In the genomic region with DNA sequence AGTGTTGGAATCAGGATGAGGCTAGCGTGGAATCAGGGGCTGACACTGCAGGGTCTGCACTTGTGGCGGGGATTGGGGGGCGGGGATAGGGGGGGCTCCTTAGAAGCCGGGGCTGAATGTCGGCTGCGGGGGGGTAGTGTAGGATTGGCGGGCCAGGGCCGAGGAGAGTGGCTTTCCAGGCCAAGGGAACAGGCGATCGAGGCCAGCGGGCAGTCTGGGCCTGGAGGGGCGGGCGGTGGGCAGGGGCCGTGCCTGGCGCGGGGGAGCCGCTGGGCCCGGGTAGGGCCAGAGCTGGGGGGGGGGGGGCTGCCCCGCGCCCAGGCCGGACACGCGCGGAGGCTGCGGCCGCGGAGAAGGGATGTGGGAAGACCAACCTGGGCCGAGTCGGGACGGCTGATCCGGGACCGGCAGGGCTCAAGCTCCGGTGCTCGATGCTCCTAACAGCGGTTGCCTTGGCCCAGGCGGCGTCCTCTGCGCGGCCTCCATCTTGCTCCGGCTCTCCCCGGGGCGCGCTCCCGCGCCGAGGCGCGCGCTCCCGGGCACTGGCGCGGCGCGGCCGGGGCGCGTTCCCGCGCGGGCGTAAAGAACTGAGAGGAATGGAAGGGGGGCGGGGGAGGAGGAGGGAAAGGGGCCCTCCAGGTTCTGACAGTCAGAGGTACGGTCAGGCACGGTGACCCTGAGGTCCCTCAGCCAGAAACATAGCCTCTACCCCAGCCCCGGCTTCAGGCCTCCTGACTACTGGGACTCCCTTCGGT, we compare ENCODE assay signal across 8 mouse cellular contexts. TPM values are rescaled to one million over a fixed set of nuclear protein-coding genes. Genes with fewer than 3 reads are reported as not detected.
DNase-seq lines count a peak whose midpoint lies in the region; ATAC-seq lines count a peak whose summit lies in the region.

TSS of gene Lhfpl4 (minus strand) at position 544 of the 755 bp plus-strand sequence.

- peaks cover 28% of the 10 kb centered on the region for H3K27me3 ChIP-seq in lung, embryonic 16.5 days (ENCODE audit: control insufficient read depth, insufficient read depth, low read depth, low read length)
- H3K27me3 ChIP-seq in neural tube, embryonic 12.5 days (replicated peaks) = peaks cover 5% of the 10 kb centered on the region; the same call in 1 of the 2 replicates

- H3K4me3 ChIP-seq in lung, embryonic 16.5 days (ENCODE audit: low read length) = peak within 1 kb of the TSS; percentile 53
- H3K4me3 ChIP-seq in neural tube, embryonic 12.5 days = peak within 1 kb of the TSS; percentile 82

- H3K9me3 ChIP-seq in lung, embryonic 16.5 days (ENCODE audit: control insufficient read depth, low read length) = no peaks in the 10 kb centered on the region
- H3K9me3 ChIP-seq in neural tube, embryonic 12.5 days = no peaks in the 10 kb centered on the region

- peak; percentile 38; the same call in 1 of the 2 replicates for ATAC-seq in lung, embryonic 16.5 days (ENCODE audit: low read depth)
- ATAC-seq in neural tube, embryonic 12.5 days (ENCODE audit: low FRiP score, low read depth) = peak; percentile 90
- ATAC-seq in erythroid progenitor cell, adult 5-6 weeks (replicated peaks; ENCODE audit: low FRiP score, poor library complexity, severe bottlenecking) = no peak

- H3K4me1 ChIP-seq in lung, embryonic 16.5 days (replicated peaks; ENCODE audit: control insufficient read depth, insufficient read depth, low read length) = peaks cover 3% of the 10 kb centered on the region; the same call in 1 of the 2 replicates
- H3K4me1 ChIP-seq in neural tube, embryonic 12.5 days = peaks cover 29% of the 10 kb centered on the region

- no peak within 1 kb of the TSS for H3K27ac ChIP-seq in lung, embryonic 16.5 days (ENCODE audit: low read length)
- no peak within 1 kb of the TSS for H3K27ac ChIP-seq in neural tube, embryonic 12.5 days

- intact Hi-C loops in left cerebral cortex, postnatal 10 days (cut with DNase I) = loop anchor here (2.0 kb wide), 1 partner anchor 42 kb away; the partner anchor contains the start of gene Mtmr14

- peak within 1 kb of the TSS; percentile 69 for H3K4me2 ChIP-seq in lung, embryonic 16.5 days (ENCODE audit: low read depth, low read length)
- H3K4me2 ChIP-seq in neural tube, embryonic 12.5 days (replicated peaks) = peak within 1 kb of the TSS; percentile 97

- peak within 1 kb of the TSS; percentile 47; the same call in 1 of the 2 replicates for H3K9ac ChIP-seq in lung, embryonic 16.5 days (ENCODE audit: low read length)
- H3K9ac ChIP-seq in neural tube, embryonic 12.5 days = peak within 1 kb of the TSS; percentile 91

- no peak for DNase-seq in lung, postnatal 36 days
- peak; percentile 78 for DNase-seq in cerebellum, adult 9-10 months
- DNase-seq in frontal cortex, adult 2 months (ENCODE audit: extremely low spot score in 1 of 2, low spot score in 1 of 2) = peak in 1 of 2 experiments; percentile 59
- peak; percentile 49 to 68 for DNase-seq in left cerebral cortex, postnatal 10 days (ENCODE audit: extremely low spot score in 1 of 2, low spot score in 2 of 2)
- no peak for DNase-seq in urinary bladder, postnatal 4 days (ENCODE audit: low spot score in 2 of 2)

- WGBS in lung, embryonic 16.5 days = 1% methylated on average over 28 of the region's 66 CpGs
- WGBS in neural tube, embryonic 12.5 days = 1% methylated on average over 56 of the region's 66 CpGs

- no peaks in the 10 kb centered on the region for H3K36me3 ChIP-seq in lung, embryonic 16.5 days (ENCODE audit: control insufficient read depth, insufficient read depth, low read length)
- H3K36me3 ChIP-seq in neural tube, embryonic 12.5 days = no peaks in the 10 kb centered on the region; the same call in 1 of the 2 replicates

RNA-seq across cellular contexts. Expression of gene Lhfpl4, which starts in this region (rescaled TPM):
- 0.54 and 0.89 TPM in 2 replicates for polyA plus RNA-seq in lung, embryonic 16.5 days (2015; fragmentation: Nextera tagmentation; extraction: Ambion mirVana)
- 67.0 and 68.5 TPM in 2 replicates for polyA plus RNA-seq in frontal cortex, adult 2 months (2012; rRNA removed)
- 100 to 1,000 TPM; 104 to 111 TPM for total RNA-seq in left cerebral cortex, postnatal 10 days (2021)
- 40.8 and 42.7 TPM in 2 replicates for polyA plus RNA-seq in neural tube, embryonic 12.5 days (2016; fragmentation: Nextera tagmentation; extraction: Ambion mirVana)
- total RNA-seq in erythroid progenitor cell, adult 5-6 weeks (2015; ENCODE audit: low replicate concordance) = not detected in 2 replicates
- total RNA-seq in erythroid progenitor cell, adult 5-6 weeks (2017; ENCODE audit: low replicate concordance) = 0.26 TPM in 1 of 2 replicates, not detected in the other

Comparison
In these comparisons a context has a peak if more than half of its experiments do, and no peak if none do; other contexts are left out.
1. RNA of gene Lhfpl4 (total RNA-seq): 104 to 111 TPM in left cerebral cortex, postnatal 10 days; 0.26 TPM in erythroid progenitor cell, adult 5-6 weeks; every median in the first group is over 10 times any median in the second.
2. RNA of gene Lhfpl4 (polyA plus RNA-seq): 67.0 to 68.5 TPM in frontal cortex, adult 2 months and 40.8 to 42.7 TPM in neural tube, embryonic 12.5 days; 0.54 to 0.89 TPM in lung, embryonic 16.5 days; every median in the first group is over 10 times any median in the second.
3. Peak in ATAC-seq, H3K4me3 ChIP-seq, H3K9ac ChIP-seq and H3K4me2 ChIP-seq in lung, embryonic 16.5 days; RNA of the gene not detected or under 1 TPM.
4. DNase-seq: peak in cerebellum, adult 9-10 months (single experiment) and left cerebral cortex, postnatal 10 days (2 of 2); none in lung, postnatal 36 days (single experiment) and urinary bladder, postnatal 4 days (0 of 2).